Mouse (Mus musculus) midbrain, postnatal 0 days (tissue): ENCODE measurements around the gene Olfr814. TPM values are rescaled to one million over a fixed set of nuclear protein-coding genes. Genes with fewer than 3 reads are reported as not detected.
"Not testable (repeated sequence)": the region's sequence is repeated elsewhere in the genome, so short reads cannot be mapped to it uniquely, and the experiment has no call there.

ENCODE experiments used
- ATAC-seq: fragments of 200-750 bp; cut with Nextera tagmentation; 2 replicates; pipeline ENCODE4 v1.8.0; 2017; ENCODE audit warnings: moderate number of reproducible peaks, mild to moderate bottlenecking, moderate TSS enrichment, moderate library complexity; ENCODE audit not compliant: low FRiP score
- DNase-seq: peaks from one replicate; pipeline ENCODE4 v3.0.0-alpha.2; 2015; ENCODE audit warnings: low spot score
- H3K27ac ChIP-seq: fragments of 300-500 bp; sonication (generic); 2 replicates; pipeline ENCODE4 v1.5.1; 2014; ENCODE audit warnings: low read depth, mild to moderate bottlenecking, low read length, mixed read lengths
- H3K27me3 ChIP-seq: fragments of 300-500 bp; sonication (generic); 2 replicates; pipeline ENCODE4 v1.6.1; 2014; ENCODE audit warnings: low read length, control low read depth, mixed read lengths; ENCODE audit not compliant: insufficient read depth
- H3K36me3 ChIP-seq: fragments of 300-500 bp; sonication (generic); 2 replicates; pipeline ENCODE4 v1.6.1; 2014; ENCODE audit warnings: low read length, control low read depth, mixed read lengths; ENCODE audit not compliant: insufficient read depth
- H3K4me1 ChIP-seq: fragments of 300-500 bp; sonication (generic); 2 replicates; pipeline ENCODE4 v1.6.1; 2014; ENCODE audit warnings: mild to moderate bottlenecking, control low read depth, antibody characterized with exemption, low read length, mixed read lengths; ENCODE audit not compliant: insufficient read depth
- H3K4me2 ChIP-seq: fragments of 300-500 bp; sonication (generic); 2 replicates; pipeline ENCODE4 v1.6.1; 2014; ENCODE audit warnings: low read depth, mild to moderate bottlenecking, low read length, mixed read lengths; ENCODE audit not compliant: poor library complexity, severe bottlenecking
- H3K4me3 ChIP-seq: fragments of 300-500 bp; sonication (generic); 2 replicates; pipeline ENCODE4 v1.5.1; 2014; ENCODE audit warnings: low read depth, mild to moderate bottlenecking, low read length, moderate library complexity
- H3K9ac ChIP-seq: fragments of 300-500 bp; sonication (generic); replicated peaks from 2 replicates; pipeline ENCODE4 v1.6.1; 2014; ENCODE audit warnings: mild to moderate bottlenecking, low read length, moderate library complexity, mixed read lengths; ENCODE audit not compliant: poor library complexity, severe bottlenecking
- H3K9me3 ChIP-seq: fragments of 300-500 bp; sonication (generic); 2 replicates; pipeline ENCODE4 v1.6.1; 2016; ENCODE audit warnings: low read length, control low read depth
- CTCF ChIP-seq: IDR thresholded peaks from 2 replicates; pipeline ENCODE4 v1.5.1; 2016; ENCODE audit warnings: antibody characterized with exemption, mild to moderate bottlenecking
- WGBS: fragments of 180-500 bp; shearing (Covaris S2); extraction: QIAGEN DNeasy Blood & Tissue Kit; methylation state at CpG from one replicate; pipeline ENCODE4 v1.1.7; 2014; 5-methylcytosine and 5-hydroxymethylcytosine counted together
- polyA plus RNA-seq: library from polyadenylated mRNA; unstranded; fragments of >200 nt; fragmentation: Nextera tagmentation; extraction: Ambion mirVana; gene quantifications from 2 replicates; pipeline ENCODE4 v1.2.1, GENCODE M21; 2015
- total RNA-seq: library from RNA; depleted of rRNA; stranded (reverse); fragments of >200 nt; gene quantifications from 2 replicates; pipeline ENCODE4 v1.2.3, GENCODE M21; 2014; rRNA removed

Gene Olfr814
- total RNA-seq (not detected in 2 replicates), polyA plus RNA-seq (not detected in 2 replicates)

- H3K36me3 ChIP-seq, H3K4me2 ChIP-seq, H3K4me1 ChIP-seq, DNase-seq, ATAC-seq, H3K27ac ChIP-seq, H3K27me3 ChIP-seq, H3K4me3 ChIP-seq, H3K9ac ChIP-seq, H3K9me3 ChIP-seq: not testable (repeated sequence)
- no CpG with 5 or more reads among the region's 1 CpGs for WGBS
These were observed at the start of gene Olfr814 for GRCm38 (mm10) chr10:129879751-129880150. TSS of gene Olfr814 (minus strand) at chr10:129879851.

- no peak for TF ChIP-seq CTCF
- Histone ChIP-seq H3K27ac (no peak within 1 kb of the TSS), H3K9ac (no peak within 1 kb of the TSS), H3K4me2 (no peak within 1 kb of the TSS), H3K36me3 (no peaks in the 10 kb centered on the region), H3K27me3 (no peaks in the 10 kb centered on the region), H3K4me3 (no peak within 1 kb of the TSS), H3K4me1 (no peaks in the 10 kb centered on the region), H3K9me3 (no peaks in the 10 kb centered on the region)
- no peak for ATAC-seq
- WGBS = 61% methylated on average over 1 of the region's 1 CpGs
- no peak for DNase-seq
These were observed 35.8 kb upstream of the Olfr814 start, which contains the start of gene Olfr816 for GRCm38 (mm10) chr10:129915497-129915896. TSS of gene Olfr816 (minus strand) at chr10:129915597.

- not testable (repeated sequence) for H3K27me3 ChIP-seq, H3K4me2 ChIP-seq, H3K36me3 ChIP-seq, H3K4me3 ChIP-seq, H3K9me3 ChIP-seq, H3K27ac ChIP-seq, DNase-seq, H3K4me1 ChIP-seq, ATAC-seq, H3K9ac ChIP-seq
- no CpG with 5 or more reads among the region's 1 CpGs for WGBS
These were observed 26.1 kb upstream of the Olfr814 start, which contains the start of gene Olfr815 for GRCm38 (mm10) chr10:129905767-129906166. TSS of gene Olfr815 (minus strand) at chr10:129905867.

GRCm38 (mm10) chr10:129885934-129886333 is 6.3 kb upstream of the Olfr814 start:
- no peak overlapping the region for H3K27ac ChIP-seq
- WGBS = 96% methylated on average over 7 of the region's 7 CpGs
- no peak overlapping the region for H3K4me3 ChIP-seq
- H3K9ac ChIP-seq = no peak overlapping the region
- H3K4me1 ChIP-seq = no peaks in the 10 kb centered on the region
- no peak for TF ChIP-seq CTCF
- DNase-seq (no peak), ATAC-seq (no peak)
- H3K27me3 ChIP-seq = no peaks in the 10 kb centered on the region
- no peak overlapping the region for H3K4me2 ChIP-seq
- no peaks in the 10 kb centered on the region for H3K9me3 ChIP-seq
- H3K36me3 ChIP-seq = no peaks in the 10 kb centered on the region

- not testable (repeated sequence) for H3K27me3 ChIP-seq, ATAC-seq, H3K9me3 ChIP-seq, H3K27ac ChIP-seq, H3K9ac ChIP-seq, H3K4me2 ChIP-seq, H3K4me3 ChIP-seq, DNase-seq, H3K36me3 ChIP-seq, H3K4me1 ChIP-seq
- 88% methylated on average over 6 of the region's 6 CpGs for WGBS
These were observed 5.8 kb upstream of the Olfr814 start for GRCm38 (mm10) chr10:129885496-129885895.

- ATAC-seq (no peak), DNase-seq (no peak)
- TF ChIP-seq CTCF = no peak
- no peak within 1 kb of the TSS for H3K4me3 ChIP-seq
- H3K36me3 ChIP-seq = no peaks in the 10 kb centered on the region
- H3K9ac ChIP-seq = no peak within 1 kb of the TSS
- H3K4me1 ChIP-seq = no peaks in the 10 kb centered on the region
- H3K9me3 ChIP-seq = no peaks in the 10 kb centered on the region
- H3K4me2 ChIP-seq = no peak within 1 kb of the TSS
- no peaks in the 10 kb centered on the region for H3K27me3 ChIP-seq
- H3K27ac ChIP-seq = no peak within 1 kb of the TSS
These were observed 24.6 kb downstream of the Olfr814 start, which contains the start of gene Olfr813 for GRCm38 (mm10) chr10:129855067-129855466. TSS of gene Olfr813 (plus strand) at chr10:129855367.
